12 mouse cellular contexts compared by ENCODE assay signal in genomic region chr10:40090504-40091428, GRCm38 (mm10). TPM values are rescaled to one million over a fixed set of nuclear protein-coding genes. Genes with fewer than 3 reads are reported as not detected.
DNase-seq lines count a peak whose midpoint lies in the region; ATAC-seq and TF ChIP-seq lines count a peak whose summit lies in the region.
"Had no signal": no experiment of that assay in that cellular context is flagged by ENCODE, and none has a peak within 500 bp of the region (broad histone marks: within the 10 kb centered on the region; RNA-seq: fewer than 3 reads in every experiment).

No protein-coding gene starts in this region.

- no peak overlapping the region for H3K27ac ChIP-seq in intestine, postnatal 0 days (ENCODE audit: low read depth, low read length)
- H3K27ac ChIP-seq: liver, embryonic 14.5 days had no signal

- no peaks in the 10 kb centered on the region for H3K27me3 ChIP-seq in intestine, postnatal 0 days (replicated peaks; ENCODE audit: control insufficient read depth, insufficient read depth, low read length)

- H3K4me1 ChIP-seq in intestine, postnatal 0 days (replicated peaks; ENCODE audit: control insufficient read depth, insufficient read depth, low read length), result no peaks in the 10 kb centered on the region

- H3K4me3 ChIP-seq in intestine, postnatal 0 days (ENCODE audit: low read depth, low read length), result no peak overlapping the region
- H3K4me3 ChIP-seq: erythroblast, embryonic 14.5 days had no signal

- no peaks in the 10 kb centered on the region for H3K9me3 ChIP-seq in intestine, postnatal 0 days (ENCODE audit: control insufficient read depth)

- peak; percentile 34 for DNase-seq in 416B (ENCODE audit: low read depth)
- DNase-seq in NIH3T3 (ENCODE audit: low read depth), result peak; percentile 88
- peak; percentile 83 to 86 for DNase-seq in lung, adult 18-20 months
- DNase-seq in layer of hippocampus, postnatal 25 days (ENCODE audit: extremely low spot score in 1 of 2, low spot score in 1 of 2), result no peak
- no peak for DNase-seq in cerebellum, postnatal 14 days
- DNase-seq in thymus, postnatal 4 days, result no peak
- DNase-seq: adrenal gland, postnatal 10 days; cerebellum, postnatal 25 days had no signal

- H3K4me2 ChIP-seq in intestine, postnatal 0 days (replicated peaks; ENCODE audit: low read depth), result no peak overlapping the region

- no peak overlapping the region for H3K9ac ChIP-seq in intestine, postnatal 0 days (ENCODE audit: low read depth, low read length)
- H3K9ac ChIP-seq: liver, embryonic 14.5 days had no signal

- 68% methylated on average over 11 of the region's 11 CpGs for WGBS in intestine, postnatal 0 days

- 0 out of 2 replicates have a peak, but pooled peaks have one; percentile 33 for ATAC-seq in intestine, postnatal 0 days
- no peak for ATAC-seq in granulocyte monocyte progenitor cell, adult 5-6 weeks (replicated peaks; ENCODE audit: poor library complexity, severe bottlenecking)

- no peaks in the 10 kb centered on the region for H3K36me3 ChIP-seq in intestine, postnatal 0 days (ENCODE audit: control insufficient read depth, insufficient read depth)

- no peak for TF ChIP-seq CTCF in intestine, postnatal 0 days (IDR thresholded peaks at IDR 0.05; ENCODE audit: low read depth)

RNA-seq across cellular contexts. Expression of gene Slc16a10, which starts 51.3 kb away (rescaled TPM):
- polyA plus RNA-seq in intestine, postnatal 0 days (2015; fragmentation: Nextera tagmentation; extraction: Ambion mirVana), result 57.5 and 59.5 TPM in 2 replicates
- total RNA-seq in layer of hippocampus, postnatal 25 days (2021), result 1 to 10 TPM; 2.9 to 3.1 TPM
- 30.2 and 37.9 TPM in 2 replicates for total RNA-seq in granulocyte monocyte progenitor cell, adult 5-6 weeks (2014; fragmentation: Nextera tagmentation)
- total RNA-seq in granulocyte monocyte progenitor cell, adult 5-6 weeks (2017), result 21.4 and 29.6 TPM in 2 replicates

Comparison
In these comparisons a context has a peak if more than half of its experiments do, and no peak if none do; other contexts are left out.
1. DNase-seq: peak in 416B (single experiment), NIH3T3 (single experiment) and lung, adult 18-20 months (2 of 2); none in layer of hippocampus, postnatal 25 days (0 of 2), cerebellum, postnatal 14 days (0 of 2) and thymus, postnatal 4 days (single experiment).
2. RNA of gene Slc16a10, which starts 51.3 kb away (total RNA-seq): 21.4 to 37.9 TPM in granulocyte monocyte progenitor cell, adult 5-6 weeks; 2.9 to 3.1 TPM in layer of hippocampus, postnatal 25 days; every median in the first group is over 4 times any median in the second.